Comparison of ENCODE assay signal across 8 mouse cellular contexts in genomic region chr1:136949323-136949741, GRCm38 (mm10). TPM values are rescaled to one million over a fixed set of nuclear protein-coding genes. Genes with fewer than 3 reads are reported as not detected.
DNase-seq lines count a peak whose midpoint lies in the region; ATAC-seq and TF ChIP-seq lines count a peak whose summit lies in the region.

No protein-coding gene starts in this region.

- peak; percentile 26 for DNase-seq in adrenal gland, adult 2 months
- no peak for DNase-seq in adrenal gland, postnatal 14 days
- peak; percentile 72 for DNase-seq in ovary, postnatal 36 days (ENCODE audit: low spot score)
- DNase-seq in ovary, postnatal 14 days (ENCODE audit: low spot score): no peak
- DNase-seq in stomach, postnatal 0 days (ENCODE audit: low spot score): no peak
- DNase-seq in layer of hippocampus, postnatal 36 days: no peak
- DNase-seq in right cerebral cortex, adult 18-20 months: no peak

- no peaks in the 10 kb centered on the region for H3K9me3 ChIP-seq in limb, embryonic 15.5 days
- H3K9me3 ChIP-seq in stomach, postnatal 0 days (ENCODE audit: control insufficient read depth, low read length): no peaks in the 10 kb centered on the region

- H3K4me1 ChIP-seq in limb, embryonic 15.5 days: peaks cover 42% of the 10 kb centered on the region
- H3K4me1 ChIP-seq in stomach, postnatal 0 days (replicated peaks; ENCODE audit: control insufficient read depth, insufficient read depth): no peaks in the 10 kb centered on the region

- 0 out of 2 replicates have a peak, but pooled peaks have one; percentile 28 for ATAC-seq in limb, embryonic 15.5 days (ENCODE audit: insufficient number of reproducible peaks, low FRiP score, low TSS enrichment, low read depth)
- ATAC-seq in stomach, postnatal 0 days (ENCODE audit: low FRiP score, low TSS enrichment): no peak

- no peaks in the 10 kb centered on the region for H3K36me3 ChIP-seq in limb, embryonic 15.5 days
- no peaks in the 10 kb centered on the region for H3K36me3 ChIP-seq in stomach, postnatal 0 days (ENCODE audit: control insufficient read depth, insufficient read depth, low read length)

- TF ChIP-seq EP300 in stomach, postnatal 0 days (optimal IDR thresholded peaks at IDR 0.05): no peak

- H3K27ac ChIP-seq in limb, embryonic 15.5 days: no peak overlapping the region
- H3K27ac ChIP-seq in stomach, postnatal 0 days (replicated peaks): no peak overlapping the region

- peak overlapping the region; percentile 41 for H3K4me3 ChIP-seq in limb, embryonic 15.5 days
- peak overlapping the region; percentile 47 for H3K4me3 ChIP-seq in stomach, postnatal 0 days (ENCODE audit: low read depth, low read length)

- H3K9ac ChIP-seq in limb, embryonic 15.5 days: no peak overlapping the region
- no peak overlapping the region for H3K9ac ChIP-seq in stomach, postnatal 0 days (ENCODE audit: low read length)

- no peak for TF ChIP-seq CTCF in stomach, postnatal 0 days (IDR thresholded peaks at IDR 0.05; ENCODE audit: low read depth)

- 3% methylated on average over 12 of the region's 12 CpGs for WGBS in limb, embryonic 15.5 days
- 7% methylated on average over 12 of the region's 12 CpGs for WGBS in stomach, postnatal 0 days

- H3K4me2 ChIP-seq in limb, embryonic 15.5 days: peak overlapping the region; percentile 87
- H3K4me2 ChIP-seq in stomach, postnatal 0 days (replicated peaks; ENCODE audit: low read depth): peak overlapping the region; percentile 69

- H3K27me3 ChIP-seq in limb, embryonic 15.5 days: peaks cover 93% of the 10 kb centered on the region
- H3K27me3 ChIP-seq in stomach, postnatal 0 days (ENCODE audit: control insufficient read depth, insufficient read depth, low read length): peaks cover 26% of the 10 kb centered on the region

RNA-seq across cellular contexts. Expression of gene Nr5a2, which starts 10.9 kb away (rescaled TPM):
- 1 to 10 TPM; 1.3 to 1.7 TPM for total RNA-seq in adrenal gland, adult 2 months (2021)
- 0.69 and 1.2 TPM in 2 replicates for polyA plus RNA-seq in adrenal gland, adult 2 months (2012; rRNA removed)
- total RNA-seq in adrenal gland, postnatal 14 days (2021): 4.0 and 8.3 TPM in 2 replicates
- polyA plus RNA-seq in limb, embryonic 15.5 days (2015; fragmentation: Nextera tagmentation; extraction: Ambion mirVana): 0.82 and 1.1 TPM in 2 replicates
- polyA plus RNA-seq in stomach, postnatal 0 days (2015; fragmentation: Nextera tagmentation; extraction: Ambion mirVana): 0.48 and 0.51 TPM in 2 replicates
- not detected for total RNA-seq in layer of hippocampus, postnatal 36 days (2021)

Comparison
In these comparisons a context has a peak if more than half of its experiments do, and no peak if none do; other contexts are left out.
1. DNase-seq: peak in adrenal gland, adult 2 months (single experiment) and ovary, postnatal 36 days (single experiment); none in adrenal gland, postnatal 14 days (single experiment), ovary, postnatal 14 days (single experiment), stomach, postnatal 0 days (single experiment), layer of hippocampus, postnatal 36 days (0 of 2) and right cerebral cortex, adult 18-20 months (single experiment).